Mouse (Mus musculus) spleen, postnatal 4 days (tissue): ENCODE data around the gene Trim2.

Source experiments
- DNase-seq, 2 experiments: peaks; one replicate each; pipeline ENCODE4 v3.0.0; 2022; ENCODE audit warnings: low spot score in 2 of 2

Gene Trim2

GRCm38 (mm10) chr3:84219720-84220273 lies 86.9 kb downstream of the Trim2 start:
- DNase-seq = no peak

GRCm38 (mm10) chr3:84219166-84219710 lies 87.4 kb downstream of the Trim2 start:
- DNase-seq = no peak

- DNase-seq = no peak
These were observed 88.2 kb downstream of the Trim2 start for GRCm38 (mm10) chr3:84218498-84218897.

- DNase-seq = no peak
These were observed 88.7 kb downstream of the Trim2 start for GRCm38 (mm10) chr3:84217961-84218351.

- DNase-seq = no peak
These were observed 89.3 kb downstream of the Trim2 start for GRCm38 (mm10) chr3:84217118-84217960.

- DNase-seq = no peak
These were observed 90.8 kb downstream of the Trim2 start for GRCm38 (mm10) chr3:84215743-84216360.

GRCm38 (mm10) chr3:84215253-84215652 lies 91.4 kb downstream of the Trim2 start:
- no peak for DNase-seq

- DNase-seq = no peak
These were observed 92.2 kb downstream of the Trim2 start for GRCm38 (mm10) chr3:84214501-84214900.

- no peak for DNase-seq
These were observed 95.3 kb downstream of the Trim2 start for GRCm38 (mm10) chr3:84211340-84211875.

GRCm38 (mm10) chr3:84208917-84209513 lies 97.7 kb downstream of the Trim2 start:
- no peak for DNase-seq

- DNase-seq = no peak
These were observed 98.2 kb downstream of the Trim2 start for GRCm38 (mm10) chr3:84208475-84208874.

GRCm38 (mm10) chr3:84207366-84207765 lies 99.3 kb downstream of the Trim2 start:
- no peak for DNase-seq

- DNase-seq = no peak
These were observed 100.6 kb downstream of the Trim2 start for GRCm38 (mm10) chr3:84206106-84206505.

GRCm38 (mm10) chr3:84205650-84206049 lies 101.0 kb downstream of the Trim2 start:
- no peak for DNase-seq

- DNase-seq = no peak
These were observed 102.0 kb downstream of the Trim2 start for GRCm38 (mm10) chr3:84204640-84205039.

GRCm38 (mm10) chr3:84200559-84201420 lies 105.9 kb downstream of the Trim2 start:
- no peak for DNase-seq

- DNase-seq = no peak
These were observed 107.2 kb downstream of the Trim2 start for GRCm38 (mm10) chr3:84199516-84199915.

GRCm38 (mm10) chr3:84198229-84198628 lies 108.4 kb downstream of the Trim2 start:
- no peak for DNase-seq

GRCm38 (mm10) chr3:84193881-84194280 lies 112.8 kb downstream of the Trim2 start:
- no peak for DNase-seq

GRCm38 (mm10) chr3:84191141-84191881 lies 115.4 kb downstream of the Trim2 start:
- no peak for DNase-seq
